Mouse (Mus musculus) MEL (cell line): ENCODE results near the gene Cdk17. TPM values are rescaled to one million over a fixed set of nuclear protein-coding genes. Genes with fewer than 3 reads are reported as not detected.

ENCODE experiments used
- DNase-seq: peaks from one replicate; pipeline ENCODE4 v3.0.0; 2011; ENCODE audit warnings: low read depth, low spot score
- H3K27ac ChIP-seq: 2 replicates; pipeline ENCODE4 v1.5.1; 2012; ENCODE audit warnings: low read depth, mild to moderate bottlenecking, control low read depth, low read length, moderate library complexity; ENCODE audit not compliant: control insufficient read depth
- H3K27me3 ChIP-seq, 2 experiments: fragments of 150-350 bp in 1 of 2; sonication (generic) in 1 of 2; 2 replicates each; pipeline ENCODE4 v1.6.1; 2012; ENCODE audit warnings: low read length in 2 of 2, mild to moderate bottlenecking in 2 of 2, improper control_type of control experiment in 1 of 2, moderate library complexity in 1 of 2; ENCODE audit not compliant: insufficient read depth in 2 of 2, control insufficient read depth in 1 of 2
- H3K36me3 ChIP-seq, 2 experiments: 2 replicates each; pipeline ENCODE4 v1.6.1; 2012 to 2014; ENCODE audit warnings: low read length in 2 of 2, improper control_type of control experiment in 1 of 2, inconsistent platforms in 1 of 2, mild to moderate bottlenecking in 1 of 2; ENCODE audit not compliant: insufficient read depth in 2 of 2, control insufficient read depth in 1 of 2
- H3K4me1 ChIP-seq, 2 experiments: fragments of 150-350 bp in 1 of 2; sonication (generic) in 1 of 2; 2 replicates each; pipeline ENCODE4 v1.6.1; 2012; ENCODE audit warnings: low read length in 2 of 2, improper control_type of control experiment in 1 of 2, mild to moderate bottlenecking in 1 of 2; ENCODE audit not compliant: insufficient read depth in 2 of 2, control insufficient read depth in 1 of 2
- H3K4me3 ChIP-seq, 2 experiments: fragments of 150-350 bp in 1 of 2; sonication (generic) in 1 of 2; 2 replicates each; pipeline ENCODE4 v1.5.1; 2012; ENCODE audit warnings: low read depth in 2 of 2, low read length in 2 of 2, mild to moderate bottlenecking in 2 of 2, moderate library complexity in 2 of 2, control low read depth in 1 of 2, improper control_type of control experiment in 1 of 2; ENCODE audit not compliant: control insufficient read depth in 1 of 2, insufficient read depth in 1 of 2
- H3K79me2 ChIP-seq: 2 replicates; pipeline ENCODE4 v1.6.1; 2012; ENCODE audit warnings: mild to moderate bottlenecking, low read length, moderate library complexity; ENCODE audit not compliant: control insufficient read depth, poor library complexity, insufficient read depth
- H3K9ac ChIP-seq: 2 replicates; pipeline ENCODE4 v1.6.1; 2012; ENCODE audit warnings: low read depth, mild to moderate bottlenecking, control low read depth, low read length, moderate library complexity; ENCODE audit not compliant: control insufficient read depth, poor library complexity, severe bottlenecking
- H3K9me3 ChIP-seq: fragments of 150-350 bp; sonication (generic); replicated peaks from 2 replicates; pipeline ENCODE4 v1.6.1; 2012; ENCODE audit warnings: mild to moderate bottlenecking, low read length, improper control_type of control experiment, moderate library complexity; ENCODE audit not compliant: insufficient read depth
- CHD2 ChIP-seq: IDR thresholded peaks from 2 replicates; pipeline ENCODE4 v1.6.1; 2011; ENCODE audit warnings: low read length, improper control_type of control experiment
- CTCF ChIP-seq, 3 experiments: IDR thresholded peaks in 2 of 3; conservative IDR thresholded peaks in 1 of 3; 2 replicates each; pipeline ENCODE4 v1.5.1; 2011 to 2012; ENCODE audit warnings: low read length in 3 of 3, low read depth in 2 of 3, mild to moderate bottlenecking in 2 of 3, improper control_type of control experiment in 1 of 3, inconsistent platforms in 1 of 3, mixed read lengths in 1 of 3, moderate library complexity in 1 of 3; ENCODE audit not compliant: control insufficient read depth in 1 of 3, insufficient read depth in 1 of 3, poor library complexity in 1 of 3, severe bottlenecking in 1 of 3
- EP300 ChIP-seq, 2 experiments: IDR thresholded peaks; 2 replicates each; pipeline ENCODE4 v1.6.1; 2011; ENCODE audit warnings: improper control_type of control experiment in 2 of 2, low read length in 2 of 2, low read depth in 1 of 2, mild to moderate bottlenecking in 1 of 2
- ETS1 ChIP-seq: IDR thresholded peaks from 2 replicates; pipeline ENCODE4 v1.6.1; 2012; ENCODE audit warnings: low read depth, mild to moderate bottlenecking, inconsistent platforms, low read length, improper control_type of control experiment, moderate library complexity
- GABPA ChIP-seq: IDR thresholded peaks from 2 replicates; pipeline ENCODE4 v1.6.1; 2012; ENCODE audit warnings: low read depth, mild to moderate bottlenecking, inconsistent platforms, low read length, improper control_type of control experiment, moderate library complexity
- HCFC1 ChIP-seq: IDR thresholded peaks from 2 replicates; pipeline ENCODE4 v1.6.1; 2012; ENCODE audit warnings: low read depth, mild to moderate bottlenecking, inconsistent platforms, low read length, improper control_type of control experiment, moderate library complexity
- MAFK ChIP-seq: IDR thresholded peaks from 2 replicates; pipeline ENCODE4 v1.6.1; 2011; ENCODE audit warnings: low read depth, mild to moderate bottlenecking, low read length, improper control_type of control experiment, borderline replicate concordance
- MAX ChIP-seq: IDR thresholded peaks from 2 replicates; pipeline ENCODE4 v1.6.1; 2011; ENCODE audit warnings: low read length, improper control_type of control experiment
- MEF2A ChIP-seq: IDR thresholded peaks from 2 replicates; pipeline ENCODE4 v1.6.1; 2014; ENCODE audit warnings: low read depth, mild to moderate bottlenecking, inconsistent platforms, low read length, improper control_type of control experiment; ENCODE audit not compliant: poor library complexity, insufficient replicate concordance, severe bottlenecking; ENCODE audit errors: extremely low read depth
- MXI1 ChIP-seq: IDR thresholded peaks from 2 replicates; pipeline ENCODE4 v1.6.1; 2011; ENCODE audit warnings: mild to moderate bottlenecking, low read depth, low read length, improper control_type of control experiment
- MYB ChIP-seq: IDR thresholded peaks from 2 replicates; pipeline ENCODE4 v1.6.1; 2011; ENCODE audit warnings: mild to moderate bottlenecking, low read depth, low read length, improper control_type of control experiment
- NELFE ChIP-seq: IDR thresholded peaks from 2 replicates; pipeline ENCODE4 v1.6.1; 2011; ENCODE audit warnings: low read depth, low read length, improper control_type of control experiment
- NRF1 ChIP-seq: IDR thresholded peaks from 2 replicates; pipeline ENCODE4 v1.6.1; 2014; ENCODE audit warnings: low read depth, mild to moderate bottlenecking, inconsistent platforms, low read length, improper control_type of control experiment, moderate library complexity; ENCODE audit not compliant: poor library complexity, insufficient read depth, severe bottlenecking
- POLR2AphosphoS2 ChIP-seq: IDR thresholded peaks from 2 replicates; pipeline ENCODE4 v1.6.1; 2011; ENCODE audit warnings: low read length, improper control_type of control experiment
- ZMIZ1 ChIP-seq: IDR thresholded peaks from 2 replicates; pipeline ENCODE4 v1.6.1; 2012; ENCODE audit warnings: low read depth, mild to moderate bottlenecking, inconsistent platforms, low read length, improper control_type of control experiment, moderate library complexity
- polyA plus RNA-seq, 2 experiments: library from polyadenylated mRNA; stranded (reverse) in 1 of 2; unstranded in 1 of 2; fragments of >175 nt in 1 of 2; fragments of >200 nt in 1 of 2; gene quantifications; 2 replicates each; pipeline versions ENCODE4 v1.2.1 to v1.2.4; 2012; ENCODE audit warnings: low replicate concordance in 2 of 2, low read depth in 1 of 2; ENCODE audit not compliant: insufficient read length in 2 of 2, insufficient read depth in 1 of 2, missing spikeins in 1 of 2
- total RNA-seq: library from RNA; depleted of rRNA; stranded (reverse); fragments of 300-350 nt; gene quantifications from 2 replicates; pipeline ENCODE4 v1.2.3, GENCODE M21; 2012

The Cdk17 gene
- total and polyA plus RNA-seq, 3 experiments: 25.6 to 155 (median 32.9) TPM

DNA sequence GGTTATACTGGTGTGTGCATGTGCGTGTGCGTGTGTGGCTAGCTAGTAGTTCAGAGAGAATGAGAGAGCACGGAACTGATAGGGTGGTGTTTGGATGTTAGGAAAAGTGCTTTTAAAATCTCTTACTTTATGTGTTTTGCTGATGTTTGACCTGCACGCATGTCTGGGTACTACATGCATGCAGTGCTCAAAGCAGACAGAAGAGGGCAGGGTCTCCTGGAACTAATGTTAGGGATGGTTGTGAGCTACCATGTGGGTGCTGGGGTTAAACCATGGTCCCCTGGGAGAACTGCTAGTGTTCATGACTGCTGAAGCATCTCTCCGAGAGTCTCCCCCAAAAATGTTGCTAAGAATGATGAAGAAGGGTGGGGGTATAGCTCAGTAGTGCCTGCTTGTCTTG, 18.0 kb downstream of the Cdk17 start:
- DNase-seq: no peak
- peaks cover 5% of the 10 kb centered on the region in 2 experiments; a peak in 3 of 4 replicates for H3K4me1 ChIP-seq
- no peaks in the 10 kb centered on the region for H3K9me3 ChIP-seq
- H3K4me3 ChIP-seq: no peak overlapping the region
- H3K27me3 ChIP-seq: no peaks in the 10 kb centered on the region
- H3K79me2 ChIP-seq: peaks cover 72% of the 10 kb centered on the region
- peaks cover 5 to 18% of the 10 kb centered on the region in 2 experiments for H3K36me3 ChIP-seq
- TF ChIP-seq CTCF (IDR thresholded peaks at IDR 0.05 in 2 of 3, conservative IDR thresholded peaks at IDR 0.05 in 1 of 3; ENCODE audit: control insufficient read depth in 1 of 3, insufficient read depth in 1 of 3, low read depth in 2 of 3, low read length in 3 of 3, poor library complexity in 1 of 3, severe bottlenecking in 1 of 3) (peak in 2 of 3 experiments; percentile 11 to 23; a peak in 2 of 6 replicates), MEF2A (no peak)
- TF ChIP-seq, all 39 proteins: peak for 1
- Histone ChIP-seq H3K9ac (no peak overlapping the region), H3K27ac (no peak overlapping the region)

DNA sequence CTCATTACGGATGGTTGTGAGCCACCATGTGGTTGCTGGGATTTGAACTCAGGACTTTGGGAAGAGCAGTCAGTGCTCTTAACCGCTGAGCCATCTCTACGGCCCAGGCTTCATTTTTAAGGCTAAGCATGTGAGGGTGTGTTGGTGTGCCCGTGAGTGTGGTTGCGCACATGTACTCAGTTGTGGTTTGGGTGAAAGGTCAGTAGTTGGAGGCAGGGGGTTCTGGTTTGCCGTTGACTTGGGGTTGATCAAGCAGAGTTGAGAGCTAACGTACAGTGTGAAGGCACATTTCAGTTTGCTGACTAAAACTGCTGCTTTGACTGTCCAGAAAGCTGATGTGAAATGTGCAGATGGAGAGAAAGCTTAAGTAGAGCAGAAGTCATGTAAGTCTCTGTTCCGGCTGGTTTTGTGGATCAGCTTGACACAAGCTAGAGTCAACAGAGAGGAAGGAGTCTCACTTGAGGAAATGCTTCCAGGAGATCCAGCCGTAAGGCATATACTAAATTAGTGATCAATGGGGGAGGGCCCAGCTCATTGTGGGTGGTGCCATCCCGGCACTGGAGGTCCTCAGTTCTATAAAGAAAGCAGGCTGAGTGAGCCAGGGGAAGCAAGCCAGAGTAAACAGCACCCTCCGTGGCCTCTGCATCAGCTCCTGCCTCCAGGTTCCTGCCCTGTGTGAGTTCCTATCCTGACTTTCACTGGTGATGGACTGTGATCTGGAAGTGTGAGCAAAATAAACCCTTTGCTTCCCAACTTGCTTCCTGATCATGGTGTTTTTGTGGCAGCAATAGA, 19.2 kb downstream of the Cdk17 start:
- H3K4me1 ChIP-seq: peaks cover 5% of the 10 kb centered on the region in 2 experiments; a peak in 3 of 4 replicates
- H3K4me3 ChIP-seq: no peak overlapping the region
- H3K27me3 ChIP-seq: no peaks in the 10 kb centered on the region
- H3K9me3 ChIP-seq: no peaks in the 10 kb centered on the region
- DNase-seq: no peak
- peaks cover 75% of the 10 kb centered on the region for H3K79me2 ChIP-seq
- no peak overlapping the region for H3K27ac ChIP-seq
- H3K36me3 ChIP-seq: peaks cover 5 to 18% of the 10 kb centered on the region in 2 experiments
- no peak overlapping the region for H3K9ac ChIP-seq
- TF ChIP-seq NELFE (no peak), CHD2 (no peak), EP300 (IDR thresholded peaks at IDR 0.05; ENCODE audit: low read depth in 1 of 2, low read length in 2 of 2) (no peak), ETS1 (no peak), GABPA (no peak), HCFC1 (no peak), MAFK (no peak), NRF1 (no peak), POLR2AphosphoS2 (no peak), MYB (no peak)

DNA sequence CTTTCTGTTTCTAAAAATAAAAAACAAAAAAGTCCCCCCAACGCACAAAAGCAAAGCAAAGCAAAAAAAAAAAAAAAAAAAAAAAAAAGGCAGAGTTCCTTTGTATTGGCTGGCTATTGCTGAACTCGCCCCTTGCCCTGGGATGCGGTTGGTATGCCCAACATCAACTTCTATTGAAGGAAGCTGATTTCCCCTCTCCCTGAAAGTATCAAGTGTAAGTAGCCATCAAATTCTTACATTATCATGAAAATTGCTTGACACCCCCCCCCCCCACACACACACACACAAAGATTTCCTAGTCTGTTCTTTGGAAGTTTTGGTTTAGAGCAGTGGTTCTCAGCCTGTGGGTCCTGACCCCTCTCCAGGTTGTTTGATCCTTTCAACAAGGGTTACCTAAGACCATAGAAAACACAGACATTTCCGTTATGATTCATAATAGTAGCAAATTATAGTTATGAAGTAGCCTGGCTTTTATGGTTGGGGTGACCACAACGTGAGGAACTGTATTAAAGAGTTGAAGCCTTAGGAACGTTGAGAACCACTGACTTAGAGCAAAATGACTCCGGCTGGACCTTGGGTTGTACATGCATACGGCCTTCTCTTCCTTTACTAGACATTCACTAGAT, 23.8 kb downstream of the Cdk17 start:
- H3K27me3 ChIP-seq: no peaks in the 10 kb centered on the region
- no peaks in the 10 kb centered on the region for H3K9me3 ChIP-seq
- no peak overlapping the region for H3K9ac ChIP-seq
- TF ChIP-seq ZMIZ1 (no peak), MXI1 (no peak), MAX (no peak)
- DNase-seq: no peak
- H3K36me3 ChIP-seq: peaks cover 7% of the 10 kb centered on the region in 2 experiments
- H3K4me3 ChIP-seq: no peak overlapping the region
- no peaks in the 10 kb centered on the region for H3K4me1 ChIP-seq
- H3K79me2 ChIP-seq: peaks cover 71% of the 10 kb centered on the region
- no peak overlapping the region for H3K27ac ChIP-seq
